Mouse (Mus musculus) cerebellum, postnatal 14 days (tissue): ENCODE measurements around the gene Aaed1.
"Not testable (repeated sequence)": the region's sequence is repeated elsewhere in the genome, so short reads cannot be mapped to it uniquely, and the experiment has no call there.

Experiments used
- DNase-seq, 2 experiments: peaks; one replicate each; pipeline ENCODE4 v3.0.0; 2021; ENCODE audit warnings: mixed read lengths in 2 of 2

Gene Aaed1

GRCm38 (mm10) chr13:64307508-64307907 is 5.0 kb downstream of the Aaed1 start:
- peak; percentile 57 to 60 for DNase-seq

- DNase-seq: peak; percentile 75 to 84
These were observed 6.4 kb downstream of the Aaed1 start for GRCm38 (mm10) chr13:64306078-64306477.

GRCm38 (mm10) chr13:64299069-64299468 is 13.4 kb downstream of the Aaed1 start:
- no peak for DNase-seq

- no peak for DNase-seq
These were observed 25.7 kb downstream of the Aaed1 start for GRCm38 (mm10) chr13:64286791-64287190.

- DNase-seq: no peak
These were observed 26.2 kb downstream of the Aaed1 start for GRCm38 (mm10) chr13:64286321-64286720.

GRCm38 (mm10) chr13:64284676-64285075 is 27.8 kb downstream of the Aaed1 start:
- no peak for DNase-seq

GRCm38 (mm10) chr13:64280940-64281339 is 31.6 kb downstream of the Aaed1 start:
- no peak for DNase-seq

GRCm38 (mm10) chr13:64275754-64276127 is 36.8 kb downstream of the Aaed1 start:
- DNase-seq: no peak

GRCm38 (mm10) chr13:64274879-64275753 is 37.4 kb downstream of the Aaed1 start, which contains the start of gene Cdc14b:
Gene Cdc14b, minus strand, starts transcription at chr13:64275290.
- peak; percentile 69 to 70 for DNase-seq

- peak; percentile 34 to 39 for DNase-seq
These were observed 38.3 kb downstream of the Aaed1 start for GRCm38 (mm10) chr13:64273891-64274844.

- no peak for DNase-seq
These were observed 39.2 kb downstream of the Aaed1 start for GRCm38 (mm10) chr13:64273352-64273751.

GRCm38 (mm10) chr13:64268384-64268783 is 44.1 kb downstream of the Aaed1 start:
- DNase-seq: no peak

- no peak for DNase-seq
These were observed 45.4 kb downstream of the Aaed1 start for GRCm38 (mm10) chr13:64267151-64267550.

GRCm38 (mm10) chr13:64264586-64264985 is 47.9 kb downstream of the Aaed1 start:
- no peak for DNase-seq

GRCm38 (mm10) chr13:64259903-64260302 is 52.6 kb downstream of the Aaed1 start:
- DNase-seq: peak in 1 of 2 experiments; percentile 41

- peak in 1 of 2 experiments; percentile 64 for DNase-seq
These were observed 54.0 kb downstream of the Aaed1 start for GRCm38 (mm10) chr13:64258516-64258821.

- DNase-seq: peak; percentile 29 to 73
These were observed 54.5 kb downstream of the Aaed1 start for GRCm38 (mm10) chr13:64257814-64258515.

- peak in 1 of 2 experiments; percentile 39 for DNase-seq
These were observed 55.3 kb downstream of the Aaed1 start for GRCm38 (mm10) chr13:64257010-64257813.

GRCm38 (mm10) chr13:64254185-64254584 is 58.3 kb downstream of the Aaed1 start:
- not testable (repeated sequence) for DNase-seq

- DNase-seq: no peak
These were observed 58.8 kb downstream of the Aaed1 start for GRCm38 (mm10) chr13:64253697-64254096.

GRCm38 (mm10) chr13:64252147-64252546 is 60.4 kb downstream of the Aaed1 start:
- DNase-seq: no peak

GRCm38 (mm10) chr13:64250363-64250762 is 62.1 kb downstream of the Aaed1 start:
- DNase-seq: peak; percentile 46 to 65
